ENCODE assay signal across 9 mouse cellular contexts in the genomic region with DNA sequence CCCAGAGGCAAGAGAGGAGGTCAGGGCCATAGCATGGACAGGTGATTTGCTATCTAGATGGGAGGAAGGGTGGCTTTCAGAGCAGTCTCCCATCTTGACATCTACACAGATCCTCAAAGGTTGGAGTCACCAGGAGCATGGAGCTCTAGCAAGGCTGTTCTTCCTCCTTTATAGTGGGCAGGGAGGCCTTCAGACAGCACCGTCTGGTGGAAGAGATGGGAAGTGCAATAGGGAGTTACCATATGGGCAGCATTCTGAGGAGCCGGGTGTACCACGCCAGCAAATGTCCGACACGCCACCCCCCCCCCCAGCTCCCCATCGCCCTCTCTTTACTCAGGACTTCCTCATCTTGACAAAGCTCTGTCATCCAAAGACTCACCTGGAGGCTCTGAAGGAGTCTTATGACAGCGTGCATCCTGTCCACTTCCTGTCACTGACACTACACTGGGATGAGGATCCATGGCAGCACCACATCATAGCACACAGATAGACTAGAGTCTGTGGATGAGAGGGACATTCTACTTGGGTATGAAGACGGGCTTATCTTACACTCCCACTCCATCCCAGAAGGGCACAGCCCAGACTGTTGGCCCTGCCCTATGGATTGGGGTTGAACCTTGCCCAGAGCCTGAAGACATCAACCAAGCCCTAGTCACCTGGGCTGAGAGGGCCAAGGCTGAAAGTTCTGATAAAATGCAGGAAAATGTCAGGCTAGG. TPM values are rescaled to one million over a fixed set of nuclear protein-coding genes. Genes with fewer than 3 reads are reported as not detected.
DNase-seq lines count a peak whose midpoint lies in the region; ATAC-seq and TF ChIP-seq lines count a peak whose summit lies in the region.
"Had no signal": no experiment of that assay in that cellular context is flagged by ENCODE, and none has a peak within 500 bp of the region (broad histone marks: within the 10 kb centered on the region; RNA-seq: fewer than 3 reads in every experiment).

No protein-coding gene starts in this region.

- H3K27ac ChIP-seq in heart, embryonic 11.5 days (ENCODE audit: low read depth, low read length), result no peak overlapping the region
- no peak overlapping the region for H3K27ac ChIP-seq in cerebellum, adult 2 months (ENCODE audit: insufficient read depth, low read length)
- no peak overlapping the region for H3K27ac ChIP-seq in heart, postnatal 0 days (ENCODE audit: low read depth)
- H3K27ac ChIP-seq in lung, postnatal 0 days (ENCODE audit: low read length), result no peak overlapping the region

- no peak overlapping the region for H3K4me2 ChIP-seq in heart, embryonic 11.5 days
- H3K4me2 ChIP-seq in heart, postnatal 0 days (ENCODE audit: low read depth, low read length), result no peak overlapping the region
- H3K4me2 ChIP-seq in lung, postnatal 0 days (replicated peaks; ENCODE audit: low read depth, low read length), result no peak overlapping the region

- no peak; the same call in 1 of the 2 replicates for ATAC-seq in heart, embryonic 11.5 days (replicated peaks; ENCODE audit: insufficient number of reproducible peaks, low FRiP score, low TSS enrichment)
- ATAC-seq in G1E (ENCODE audit: extremely low read depth, insufficient number of reproducible peaks, low FRiP score, poor library complexity, severe bottlenecking), result no peak
- ATAC-seq in heart, postnatal 0 days (ENCODE audit: insufficient read depth, low read depth), result peak; percentile 38; the same call in 1 of the 2 replicates
- peak; percentile 47; the same call in 1 of the 2 replicates for ATAC-seq in lung, postnatal 0 days

- no peaks in the 10 kb centered on the region for H3K36me3 ChIP-seq in heart, embryonic 11.5 days (ENCODE audit: control insufficient read depth, insufficient read depth, low read length)
- H3K36me3 ChIP-seq in G1E (replicated peaks), result no peaks in the 10 kb centered on the region
- H3K36me3 ChIP-seq in heart, postnatal 0 days (replicated peaks; ENCODE audit: control insufficient read depth, insufficient read depth, low read length), result no peaks in the 10 kb centered on the region
- H3K36me3 ChIP-seq in lung, postnatal 0 days (ENCODE audit: insufficient read depth, low read length), result no peaks in the 10 kb centered on the region

- TF ChIP-seq CTCF in G1E (IDR thresholded peaks at IDR 0.05; ENCODE audit: low read depth, low read length), result peak; percentile 91
- peak; percentile 85 for TF ChIP-seq CTCF in cerebellum, adult 2 months (IDR thresholded peaks at IDR 0.05; ENCODE audit: borderline replicate concordance, insufficient read depth, low read depth, low read length)
- peak; percentile 78 for TF ChIP-seq CTCF in heart, postnatal 0 days (IDR thresholded peaks at IDR 0.05; ENCODE audit: low read depth)
- peak; percentile 89 for TF ChIP-seq CTCF in lung, postnatal 0 days (IDR thresholded peaks at IDR 0.05)

- no peak for DNase-seq in heart, postnatal 25 days (ENCODE audit: low spot score)
- peak; percentile 31 for DNase-seq in G1E (ENCODE audit: low spot score)
- DNase-seq in cerebellum, adult 2 months, result peak; percentile 75 to 77
- DNase-seq in heart, postnatal 0 days (ENCODE audit: low spot score), result peak; percentile 33
- peak; percentile 61 for DNase-seq in layer of hippocampus, adult 9-11 months
- peak; percentile 60 for DNase-seq in lung, postnatal 0 days (ENCODE audit: low spot score)
- peak; percentile 30 to 49 for DNase-seq in spleen, postnatal 36 days (ENCODE audit: low spot score in 2 of 2)

- TF ChIP-seq POLR2A in cerebellum, adult 2 months (IDR thresholded peaks at IDR 0.05; ENCODE audit: borderline replicate concordance, insufficient read depth, low read length), result no peak

- no peaks in the 10 kb centered on the region for H3K9me3 ChIP-seq in heart, embryonic 11.5 days (replicated peaks; ENCODE audit: control insufficient read depth, low read length)
- no peaks in the 10 kb centered on the region for H3K9me3 ChIP-seq in G1E (replicated peaks)
- no peaks in the 10 kb centered on the region for H3K9me3 ChIP-seq in heart, postnatal 0 days (replicated peaks; ENCODE audit: control insufficient read depth, low read length)
- H3K9me3 ChIP-seq in lung, postnatal 0 days (ENCODE audit: low read length), result no peaks in the 10 kb centered on the region

- peaks cover 8% of the 10 kb centered on the region; the same call in 1 of the 2 replicates for H3K27me3 ChIP-seq in heart, embryonic 11.5 days (ENCODE audit: control insufficient read depth, insufficient read depth, low read length)
- peaks cover 49% of the 10 kb centered on the region for H3K27me3 ChIP-seq in G1E (ENCODE audit: insufficient read depth, low read length)
- no peaks in the 10 kb centered on the region for H3K27me3 ChIP-seq in cerebellum, adult 2 months (ENCODE audit: control insufficient read depth, insufficient read depth, low read length)
- H3K27me3 ChIP-seq in heart, postnatal 0 days (ENCODE audit: control insufficient read depth, insufficient read depth, low read length), result no peaks in the 10 kb centered on the region
- no peaks in the 10 kb centered on the region for H3K27me3 ChIP-seq in lung, postnatal 0 days (replicated peaks; ENCODE audit: insufficient read depth, low read length)

- TF ChIP-seq EP300 in heart, postnatal 0 days (IDR thresholded peaks at IDR 0.05; ENCODE audit: low read depth), result no peak
- no peak for TF ChIP-seq EP300 in lung, postnatal 0 days (IDR thresholded peaks at IDR 0.05)

- intact Hi-C loops in heart, postnatal 25 days (cut with DNase I), result loop anchor here (1.0 to 5.0 kb wide), 4 partner anchors 38 to 158 kb away; partner anchors contain the start of gene Dgcr6

- H3K4me1 ChIP-seq in heart, embryonic 11.5 days (ENCODE audit: control insufficient read depth, insufficient read depth, low read length), result peaks cover 8% of the 10 kb centered on the region; the same call in 1 of the 2 replicates
- peaks cover 6% of the 10 kb centered on the region for H3K4me1 ChIP-seq in G1E (ENCODE audit: insufficient read depth, low read depth, low read length)
- H3K4me1 ChIP-seq in cerebellum, adult 2 months (ENCODE audit: control insufficient read depth, insufficient read depth, low read length), result peaks cover 22% of the 10 kb centered on the region; the same call in 1 of the 2 replicates
- peaks cover 13% of the 10 kb centered on the region for H3K4me1 ChIP-seq in heart, postnatal 0 days (ENCODE audit: control insufficient read depth, insufficient read depth)
- H3K4me1 ChIP-seq in lung, postnatal 0 days (ENCODE audit: insufficient read depth, low read depth, low read length), result no peaks in the 10 kb centered on the region

- 33% methylated on average over 8 of the region's 8 CpGs for WGBS in heart, embryonic 11.5 days (ENCODE audit: insufficient replicate concordance)
- 23% methylated on average over 8 of the region's 8 CpGs for WGBS in cerebellum, adult 2 months
- WGBS in heart, postnatal 0 days, result 18% methylated on average over 8 of the region's 8 CpGs
- WGBS in lung, postnatal 0 days, result 16% methylated on average over 8 of the region's 8 CpGs

- H3K4me3 ChIP-seq in heart, embryonic 11.5 days (ENCODE audit: low read depth, low read length), result no peak overlapping the region
- no peak overlapping the region for H3K4me3 ChIP-seq in G1E (ENCODE audit: low read depth, low read length)
- no peak overlapping the region for H3K4me3 ChIP-seq in cerebellum, adult 2 months (replicated peaks; ENCODE audit: insufficient read depth, low read depth, low read length)
- H3K4me3 ChIP-seq in heart, postnatal 0 days (ENCODE audit: low read depth, low read length), result no peak overlapping the region
- H3K4me3 ChIP-seq in lung, postnatal 0 days (ENCODE audit: low read depth, low read length), result no peak overlapping the region

- H3K9ac ChIP-seq in heart, embryonic 11.5 days (ENCODE audit: low read depth, low read length), result 0 out of 2 replicates have a peak overlapping the region, but pooled peaks have one; percentile 34
- H3K9ac ChIP-seq in heart, postnatal 0 days (replicated peaks; ENCODE audit: low read depth, low read length), result no peak overlapping the region
- no peak overlapping the region for H3K9ac ChIP-seq in lung, postnatal 0 days (replicated peaks; ENCODE audit: low read depth)

RNA-seq across cellular contexts. Expression of gene Ccdc188, which starts 6.8 kb away (rescaled TPM):
- polyA plus RNA-seq in heart, embryonic 11.5 days (2014; fragmentation: Nextera tagmentation; extraction: Ambion mirVana), result not detected in 2 replicates
- not detected for total RNA-seq in heart, postnatal 25 days (2021)
- total RNA-seq in G1E (2014; fragmentation: Nextera tagmentation) (not detected in 2 replicates), G1E (2017) (not detected in 2 replicates)
- polyA plus RNA-seq in G1E (2012), result not detected in 2 replicates
- not detected in 2 replicates for polyA plus RNA-seq in cerebellum, adult 2 months (2012; rRNA removed)
- total RNA-seq in heart, postnatal 0 days (2014; rRNA removed; ENCODE audit: low replicate concordance), result not detected in 2 replicates
- polyA plus RNA-seq in heart, postnatal 0 days (2015; fragmentation: Nextera tagmentation; extraction: Ambion mirVana), result not detected in 2 replicates
- polyA plus RNA-seq in lung, postnatal 0 days (2015; fragmentation: Nextera tagmentation; extraction: Ambion mirVana), result not detected in 2 replicates
- polyA plus RNA-seq: liver, embryonic 16.5 days had no signal

RNA-seq across cellular contexts. Expression of gene Zdhhc8, which starts 24.1 kb away (rescaled TPM):
- 16.3 and 17.3 TPM in 2 replicates for polyA plus RNA-seq in heart, embryonic 11.5 days (2014; fragmentation: Nextera tagmentation; extraction: Ambion mirVana)
- total RNA-seq in heart, postnatal 25 days (2021), result 10 to 100 TPM; 22.4 to 24.1 TPM
- total RNA-seq in G1E (2014; fragmentation: Nextera tagmentation) (0.45 and 1.5 TPM in 2 replicates), G1E (2017) (0.46 and 0.71 TPM in 2 replicates)
- polyA plus RNA-seq in G1E (2012), result 4.7 and 5.7 TPM in 2 replicates
- 74.0 and 85.3 TPM in 2 replicates for polyA plus RNA-seq in cerebellum, adult 2 months (2012; rRNA removed)
- 27.7 and 47.0 TPM in 2 replicates for total RNA-seq in heart, postnatal 0 days (2014; rRNA removed; ENCODE audit: low replicate concordance)
- polyA plus RNA-seq in heart, postnatal 0 days (2015; fragmentation: Nextera tagmentation; extraction: Ambion mirVana), result 15.4 and 16.4 TPM in 2 replicates
- polyA plus RNA-seq in lung, postnatal 0 days (2015; fragmentation: Nextera tagmentation; extraction: Ambion mirVana), result 12.9 and 13.9 TPM in 2 replicates

RNA-seq across cellular contexts. Expression of gene Trmt2a, which starts 37.6 kb away (rescaled TPM):
- polyA plus RNA-seq in heart, embryonic 11.5 days (2014; fragmentation: Nextera tagmentation; extraction: Ambion mirVana), result 56.0 and 58.2 TPM in 2 replicates
- 10 to 100 TPM; 21.5 to 22.5 TPM for total RNA-seq in heart, postnatal 25 days (2021)
- total RNA-seq in G1E (2014; fragmentation: Nextera tagmentation) (72.5 and 76.6 TPM in 2 replicates), G1E (2017) (107 and 122 TPM in 2 replicates)
- 86.8 and 91.4 TPM in 2 replicates for polyA plus RNA-seq in G1E (2012)
- polyA plus RNA-seq in cerebellum, adult 2 months (2012; rRNA removed), result 96.0 and 99.5 TPM in 2 replicates
- total RNA-seq in heart, postnatal 0 days (2014; rRNA removed; ENCODE audit: low replicate concordance), result 27.2 and 30.6 TPM in 2 replicates
- 31.6 and 33.9 TPM in 2 replicates for polyA plus RNA-seq in heart, postnatal 0 days (2015; fragmentation: Nextera tagmentation; extraction: Ambion mirVana)
- 39.2 and 39.7 TPM in 2 replicates for polyA plus RNA-seq in lung, postnatal 0 days (2015; fragmentation: Nextera tagmentation; extraction: Ambion mirVana)

RNA-seq across cellular contexts. Expression of gene Ranbp1, which starts 37.7 kb away (rescaled TPM):
- polyA plus RNA-seq in heart, embryonic 11.5 days (2014; fragmentation: Nextera tagmentation; extraction: Ambion mirVana), result 585 and 656 TPM in 2 replicates
- total RNA-seq in heart, postnatal 25 days (2021), result 10 to 100 TPM; 42.7 to 43.0 TPM
- total RNA-seq in G1E (2014; fragmentation: Nextera tagmentation) (543 and 645 TPM in 2 replicates), G1E (2017) (405 and 431 TPM in 2 replicates)
- polyA plus RNA-seq in G1E (2012), result 1,262 and 1,589 TPM in 2 replicates
- polyA plus RNA-seq in cerebellum, adult 2 months (2012; rRNA removed), result 96.2 and 104 TPM in 2 replicates
- total RNA-seq in heart, postnatal 0 days (2014; rRNA removed; ENCODE audit: low replicate concordance), result 51.3 and 65.1 TPM in 2 replicates
- 210 and 213 TPM in 2 replicates for polyA plus RNA-seq in heart, postnatal 0 days (2015; fragmentation: Nextera tagmentation; extraction: Ambion mirVana)
- 155 and 163 TPM in 2 replicates for polyA plus RNA-seq in lung, postnatal 0 days (2015; fragmentation: Nextera tagmentation; extraction: Ambion mirVana)

RNA-seq across cellular contexts. Expression of gene Gm49776, which starts 47.3 kb away (rescaled TPM):
- 3.7 TPM in 1 of 2 replicates, not detected in the other for polyA plus RNA-seq in heart, embryonic 11.5 days (2014; fragmentation: Nextera tagmentation; extraction: Ambion mirVana)
- total RNA-seq in heart, postnatal 25 days (2021), result not detected
- total RNA-seq in G1E (2014; fragmentation: Nextera tagmentation) (not detected in 2 replicates), G1E (2017) (0.35 TPM in 1 of 2 replicates, not detected in the other)
- not detected in 2 replicates for polyA plus RNA-seq in G1E (2012)
- polyA plus RNA-seq in cerebellum, adult 2 months (2012; rRNA removed), result 0.47 TPM in 1 of 2 replicates, not detected in the other
- not detected in 2 replicates for total RNA-seq in heart, postnatal 0 days (2014; rRNA removed; ENCODE audit: low replicate concordance)
- polyA plus RNA-seq in heart, postnatal 0 days (2015; fragmentation: Nextera tagmentation; extraction: Ambion mirVana), result 0.82 TPM in 1 of 2 replicates, not detected in the other
- polyA plus RNA-seq in lung, postnatal 0 days (2015; fragmentation: Nextera tagmentation; extraction: Ambion mirVana), result 2.2 and 2.5 TPM in 2 replicates
- polyA plus RNA-seq: liver, embryonic 16.5 days had no signal

Comparison
In these comparisons a context has a peak if more than half of its experiments do, and no peak if none do; other contexts are left out.
1. ATAC-seq: peak in heart, postnatal 0 days (single experiment) and lung, postnatal 0 days (single experiment); none in heart, embryonic 11.5 days (single experiment) and G1E (single experiment).
2. Peak in every context shown above with its lines, with median percentiles within 50 percentile points of each other: CTCF ChIP-seq.